Mouse (Mus musculus) G1E (cell line): ENCODE data around the gene Lhcgr.

Experiments used
- CTCF ChIP-seq: IDR thresholded peaks from 2 replicates; pipeline ENCODE4 v1.5.1; 2012; ENCODE audit warnings: low read depth, low read length, inconsistent platforms, mixed read lengths
- GATA1 ChIP-seq: IDR thresholded peaks from 2 replicates; pipeline ENCODE4 v1.6.1; 2012; ENCODE audit warnings: borderline replicate concordance, low read length, inconsistent platforms, mixed read lengths
- TAL1 ChIP-seq: conservative IDR thresholded peaks from 2 replicates; pipeline ENCODE4 v1.6.1; 2012; ENCODE audit warnings: low read depth, low read length, inconsistent platforms, mixed read lengths

DNA sequence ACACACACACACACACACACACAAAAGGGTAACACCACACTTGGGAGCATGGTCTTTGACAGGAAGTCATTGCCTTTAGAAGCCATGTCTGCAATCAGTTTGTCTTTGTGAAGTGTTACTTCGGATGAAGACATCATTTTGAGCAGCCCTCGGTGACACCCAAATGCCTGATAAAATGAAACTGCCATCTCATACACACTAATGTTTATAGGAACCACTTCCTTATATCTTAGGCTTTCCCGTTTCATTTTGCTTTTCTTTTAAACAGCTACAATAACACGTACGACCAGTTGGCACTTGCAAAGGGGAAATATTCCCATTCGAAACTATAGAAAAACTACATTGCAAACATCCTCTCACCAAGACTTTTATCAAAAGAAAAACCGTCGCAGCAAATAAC, 42.1 kb downstream of the Lhcgr start:
- TF ChIP-seq GATA1 (no peak), CTCF (no peak), TAL1 (no peak)
